8 mouse cellular contexts compared by ENCODE assay signal in genomic region chr6:50566997-50567255, GRCm38 (mm10). TPM values are rescaled to one million over a fixed set of nuclear protein-coding genes. Genes with fewer than 3 reads are reported as not detected.
DNase-seq lines count a peak whose midpoint lies in the region; ATAC-seq and TF ChIP-seq lines count a peak whose summit lies in the region.

No protein-coding gene starts in this region.

- H3K27me3 ChIP-seq in embryonic facial prominence, embryonic 12.5 days: no peaks in the 10 kb centered on the region
- H3K27me3 ChIP-seq in intestine, embryonic 16.5 days (replicated peaks; ENCODE audit: control insufficient read depth, insufficient read depth, low read length): no peaks in the 10 kb centered on the region
- H3K27me3 ChIP-seq in neural tube, embryonic 14.5 days (ENCODE audit: control insufficient read depth, insufficient read depth, low read length): no peaks in the 10 kb centered on the region

- H3K9me3 ChIP-seq in embryonic facial prominence, embryonic 12.5 days: no peaks in the 10 kb centered on the region
- H3K9me3 ChIP-seq in intestine, embryonic 16.5 days (ENCODE audit: control insufficient read depth, low read length): no peaks in the 10 kb centered on the region
- H3K9me3 ChIP-seq in neural tube, embryonic 14.5 days (ENCODE audit: control insufficient read depth, low read length): no peaks in the 10 kb centered on the region

- DNase-seq in lung, adult 2 months: no peak
- no peak for DNase-seq in lung, postnatal 25 days (ENCODE audit: low spot score)
- DNase-seq in cerebellum, adult 9-11 months: no peak
- no peak for DNase-seq in yolk sac, embryonic 10.5 days (ENCODE audit: low spot score)
- no peak for DNase-seq in left cerebral cortex, adult 18-20 months (ENCODE audit: low spot score in 2 of 2)

- H3K4me2 ChIP-seq in embryonic facial prominence, embryonic 12.5 days (replicated peaks): peak overlapping the region; percentile 59
- H3K4me2 ChIP-seq in intestine, embryonic 16.5 days (ENCODE audit: low read depth, low read length): peak overlapping the region; percentile 72
- peak overlapping the region; percentile 69 for H3K4me2 ChIP-seq in neural tube, embryonic 14.5 days (ENCODE audit: low read depth, low read length)

- H3K9ac ChIP-seq in embryonic facial prominence, embryonic 12.5 days: peak overlapping the region; percentile 82
- peak overlapping the region; percentile 80 for H3K9ac ChIP-seq in intestine, embryonic 16.5 days (ENCODE audit: low read depth, low read length)
- H3K9ac ChIP-seq in neural tube, embryonic 14.5 days (replicated peaks; ENCODE audit: low read depth, low read length): peak overlapping the region; percentile 74

- no peak for TF ChIP-seq POLR2A in lung, adult 2 months (IDR thresholded peaks at IDR 0.05; ENCODE audit: borderline replicate concordance, extremely low read depth, low read depth, low read length)

- H3K36me3 ChIP-seq in embryonic facial prominence, embryonic 12.5 days: peaks cover 3% of the 10 kb centered on the region; the same call in 1 of the 2 replicates
- 0 out of 2 replicates have a peak, but pooled peaks cover 3% of the 10 kb centered on the region for H3K36me3 ChIP-seq in intestine, embryonic 16.5 days (ENCODE audit: control insufficient read depth, insufficient read depth, low read length)
- H3K36me3 ChIP-seq in neural tube, embryonic 14.5 days (ENCODE audit: control insufficient read depth, insufficient read depth, low read length): peaks cover 8% of the 10 kb centered on the region

- WGBS in lung, adult 2 months: 6% methylated on average over 6 of the region's 6 CpGs
- 17% methylated on average over 6 of the region's 6 CpGs for WGBS in embryonic facial prominence, embryonic 12.5 days
- WGBS in intestine, embryonic 16.5 days: 7% methylated on average over 6 of the region's 6 CpGs
- WGBS in neural tube, embryonic 14.5 days: 20% methylated on average over 6 of the region's 6 CpGs

- peak overlapping the region; percentile 79 for H3K4me3 ChIP-seq in lung, adult 2 months (replicated peaks; ENCODE audit: extremely low read depth, low read depth, low read length)
- peak overlapping the region; percentile 83 for H3K4me3 ChIP-seq in embryonic facial prominence, embryonic 12.5 days
- peak overlapping the region; percentile 82 for H3K4me3 ChIP-seq in intestine, embryonic 16.5 days (ENCODE audit: low read length)
- peak overlapping the region; percentile 62 for H3K4me3 ChIP-seq in neural tube, embryonic 14.5 days (ENCODE audit: low read depth, low read length)

- peak overlapping the region; percentile 77 for H3K27ac ChIP-seq in embryonic facial prominence, embryonic 12.5 days
- H3K27ac ChIP-seq in intestine, embryonic 16.5 days (ENCODE audit: low read length): peak overlapping the region; percentile 91
- peak overlapping the region; percentile 86 for H3K27ac ChIP-seq in neural tube, embryonic 14.5 days (ENCODE audit: low read depth, low read length)

- ATAC-seq in embryonic facial prominence, embryonic 12.5 days (ENCODE audit: insufficient number of reproducible peaks, insufficient read depth, low FRiP score, low TSS enrichment): no peak
- ATAC-seq in intestine, embryonic 16.5 days: no peak
- ATAC-seq in neural tube, embryonic 14.5 days (ENCODE audit: low read depth): no peak; the same call in 1 of the 2 replicates

- H3K4me1 ChIP-seq in lung, adult 2 months (ENCODE audit: control insufficient read depth, insufficient read depth, low read length): no peaks in the 10 kb centered on the region
- H3K4me1 ChIP-seq in embryonic facial prominence, embryonic 12.5 days: 0 out of 2 replicates have a peak, but pooled peaks cover 9% of the 10 kb centered on the region
- H3K4me1 ChIP-seq in intestine, embryonic 16.5 days (ENCODE audit: control insufficient read depth, insufficient read depth, low read length): peaks cover 5% of the 10 kb centered on the region
- peaks cover 4% of the 10 kb centered on the region; the same call in 1 of the 2 replicates for H3K4me1 ChIP-seq in neural tube, embryonic 14.5 days (ENCODE audit: control insufficient read depth, insufficient read depth, low read length)

- TF ChIP-seq CTCF in lung, adult 2 months (IDR thresholded peaks at IDR 0.05; ENCODE audit: insufficient read depth, low read length): no peak

RNA-seq across cellular contexts. Expression of gene Cycs, which starts 0.6 kb away (rescaled TPM):
- polyA plus RNA-seq in lung, adult 2 months (2012; rRNA removed): 1.9 and 4.0 TPM in 2 replicates
- 65.3 and 71.2 TPM in 2 replicates for polyA plus RNA-seq in embryonic facial prominence, embryonic 12.5 days (2016; fragmentation: Nextera tagmentation; extraction: Ambion mirVana)
- polyA plus RNA-seq in intestine, embryonic 16.5 days (2015; fragmentation: Nextera tagmentation; extraction: Ambion mirVana): 79.0 and 88.1 TPM in 2 replicates
- polyA plus RNA-seq in neural tube, embryonic 14.5 days (2014; fragmentation: Nextera tagmentation; extraction: Ambion mirVana): 80.7 and 84.2 TPM in 2 replicates
- total RNA-seq in left cerebral cortex, adult 18-20 months (2021): 10 to 100 TPM; 42.4 to 43.2 TPM

RNA-seq across cellular contexts. Expression of gene 4921507P07Rik, which starts 29.5 kb away (rescaled TPM):
- polyA plus RNA-seq in lung, adult 2 months (2012; rRNA removed): 0.32 and 0.34 TPM in 2 replicates
- polyA plus RNA-seq in embryonic facial prominence, embryonic 12.5 days (2016; fragmentation: Nextera tagmentation; extraction: Ambion mirVana): 0.76 and 0.90 TPM in 2 replicates
- 0.38 and 0.44 TPM in 2 replicates for polyA plus RNA-seq in intestine, embryonic 16.5 days (2015; fragmentation: Nextera tagmentation; extraction: Ambion mirVana)
- polyA plus RNA-seq in neural tube, embryonic 14.5 days (2014; fragmentation: Nextera tagmentation; extraction: Ambion mirVana): 3.1 and 3.7 TPM in 2 replicates
- under 1 TPM; 0.26 to 0.59 TPM for total RNA-seq in left cerebral cortex, adult 18-20 months (2021)

Comparison
In these comparisons a context has a peak if more than half of its experiments do, and no peak if none do; other contexts are left out.
1. RNA of gene Cycs, which starts 0.6 kb away (polyA plus RNA-seq): 79.0 to 88.1 TPM in intestine, embryonic 16.5 days, 80.7 to 84.2 TPM in neural tube, embryonic 14.5 days and 65.3 to 71.2 TPM in embryonic facial prominence, embryonic 12.5 days; 1.9 to 4.0 TPM in lung, adult 2 months; every median in the first group is over 10 times any median in the second.
2. Peak in every context shown above with its lines, with median percentiles within 50 percentile points of each other: H3K4me3 ChIP-seq, H3K27ac ChIP-seq, H3K4me2 ChIP-seq and H3K9ac ChIP-seq.